Mouse (Mus musculus) CH12.LX (cell line): ENCODE measurements around the gene Nr1i3. TPM values are rescaled to one million over a fixed set of nuclear protein-coding genes. Genes with fewer than 3 reads are reported as not detected.

Experiments
- DNase-seq: peaks from one replicate; pipeline ENCODE4 v3.0.0-alpha.2; 2013; ENCODE audit errors: extremely low read depth
- H3K27ac ChIP-seq: 2 replicates; pipeline ENCODE4 v1.5.1; 2012; ENCODE audit warnings: low read depth, mild to moderate bottlenecking, control low read depth, moderate library complexity; ENCODE audit not compliant: insufficient read depth
- H3K27me3 ChIP-seq: replicated peaks from 2 replicates; pipeline ENCODE3; 2012; ENCODE audit warnings: inconsistent platforms
- H3K36me3 ChIP-seq, 2 experiments: replicated peaks in 1 of 2; 2 replicates each; pipeline versions ENCODE3 to v1.6.1; 2012; ENCODE audit warnings: inconsistent platforms in 1 of 2, low read length in 1 of 2, mild to moderate bottlenecking in 1 of 2, mixed read lengths in 1 of 2, moderate library complexity in 1 of 2; ENCODE audit not compliant: control insufficient read depth in 1 of 2, insufficient read depth in 1 of 2
- H3K4me1 ChIP-seq, 2 experiments: 2 replicates each; pipeline ENCODE4 v1.6.1; 2012; ENCODE audit warnings: inconsistent platforms in 1 of 2, moderate library complexity in 1 of 2; ENCODE audit not compliant: insufficient read depth in 2 of 2, control insufficient read depth in 1 of 2
- H3K4me2 ChIP-seq: 2 replicates; pipeline ENCODE4 v1.6.1; 2012; ENCODE audit warnings: low read depth, mild to moderate bottlenecking, control low read depth; ENCODE audit not compliant: poor library complexity, insufficient read depth, severe bottlenecking
- H3K4me3 ChIP-seq, 3 experiments: fragments of 150-350 bp in 1 of 3; sonication (generic) in 1 of 3; replicated peaks in 1 of 3; 2 replicates each; pipeline versions ENCODE3 to v1.5.1; 2011 to 2012; ENCODE audit warnings: low read depth in 2 of 3, low read length in 2 of 3, mild to moderate bottlenecking in 2 of 3, moderate library complexity in 2 of 3, control low read depth in 1 of 3, improper control_type of control experiment in 1 of 3, inconsistent platforms in 1 of 3, mixed read lengths in 1 of 3; ENCODE audit not compliant: poor library complexity in 1 of 3
- H3K79me2 ChIP-seq: replicated peaks from 2 replicates; pipeline ENCODE4 v1.6.1; 2012; ENCODE audit warnings: mild to moderate bottlenecking, moderate library complexity; ENCODE audit not compliant: control insufficient read depth, poor library complexity, insufficient read depth, severe bottlenecking; ENCODE audit errors: extremely low read depth
- H3K9ac ChIP-seq: 2 replicates; pipeline ENCODE4 v1.6.1; 2012; ENCODE audit warnings: low read depth, mild to moderate bottlenecking, control low read depth, moderate library complexity; ENCODE audit not compliant: insufficient read depth
- H3K9me3 ChIP-seq: replicated peaks from 2 replicates; pipeline ENCODE3; 2012; ENCODE audit warnings: low read length, inconsistent platforms, mixed read lengths
- BHLHE40 ChIP-seq: IDR thresholded peaks from 2 replicates; pipeline ENCODE4 v1.6.1; 2011; ENCODE audit warnings: mild to moderate bottlenecking, low read depth, low read length, improper control_type of control experiment
- CTCF ChIP-seq, 2 experiments: IDR thresholded peaks in 1 of 2; conservative IDR thresholded peaks in 1 of 2; 2 replicates each; pipeline ENCODE4 v1.5.1; 2011 to 2012; ENCODE audit warnings: low read depth in 2 of 2, low read length in 2 of 2, improper control_type of control experiment in 1 of 2, inconsistent platforms in 1 of 2, mild to moderate bottlenecking in 1 of 2, moderate library complexity in 1 of 2
- E2F4 ChIP-seq: IDR thresholded peaks from 2 replicates; pipeline ENCODE4 v1.6.1; 2011; ENCODE audit warnings: low read depth, low read length, improper control_type of control experiment; ENCODE audit not compliant: insufficient replicate concordance
- ETS1 ChIP-seq: conservative IDR thresholded peaks from 2 replicates; pipeline ENCODE4 v1.6.1; 2012; ENCODE audit warnings: low read depth, mild to moderate bottlenecking, inconsistent platforms, low read length, improper control_type of control experiment, moderate library complexity
- GABPA ChIP-seq: IDR thresholded peaks from 2 replicates; pipeline ENCODE4 v1.6.1; 2012; ENCODE audit warnings: low read depth, low read length, improper control_type of control experiment, inconsistent platforms; ENCODE audit not compliant: insufficient replicate concordance
- HCFC1 ChIP-seq: IDR thresholded peaks from 2 replicates; pipeline ENCODE4 v1.6.1; 2012; ENCODE audit warnings: low read depth, mild to moderate bottlenecking, inconsistent platforms, low read length, improper control_type of control experiment
- IRF4 ChIP-seq: IDR thresholded peaks from 2 replicates; pipeline ENCODE4 v1.6.1; 2014; ENCODE audit warnings: low read depth, mild to moderate bottlenecking, inconsistent platforms, low read length, improper control_type of control experiment
- KAT2A ChIP-seq: IDR thresholded peaks from 2 replicates; pipeline ENCODE4 v1.6.1; 2012; ENCODE audit warnings: low read length, improper control_type of control experiment, inconsistent platforms; ENCODE audit not compliant: insufficient replicate concordance
- MAFK ChIP-seq: IDR thresholded peaks from 2 replicates; pipeline ENCODE4 v1.6.1; 2011; ENCODE audit warnings: low read length, improper control_type of control experiment; ENCODE audit not compliant: insufficient replicate concordance
- MAX ChIP-seq: IDR thresholded peaks from 2 replicates; pipeline ENCODE4 v1.6.1; 2011; ENCODE audit warnings: low read length, improper control_type of control experiment
- MAZ ChIP-seq: IDR thresholded peaks from 2 replicates; pipeline ENCODE4 v1.6.1; 2012; ENCODE audit warnings: low read depth, mild to moderate bottlenecking, inconsistent platforms, low read length, improper control_type of control experiment, moderate library complexity
- MEF2A ChIP-seq: IDR thresholded peaks from 2 replicates; pipeline ENCODE4 v1.6.1; 2014; ENCODE audit warnings: low read depth, mild to moderate bottlenecking, inconsistent platforms, low read length, improper control_type of control experiment, borderline replicate concordance
- MYC ChIP-seq: IDR thresholded peaks from 2 replicates; pipeline ENCODE4 v1.6.1; 2011; ENCODE audit warnings: low read depth, mild to moderate bottlenecking, improper control_type of control experiment, low read length
- NELFE ChIP-seq: IDR thresholded peaks from 2 replicates; pipeline ENCODE4 v1.6.1; 2011; ENCODE audit warnings: low read depth, low read length, improper control_type of control experiment
- NRF1 ChIP-seq: IDR thresholded peaks from 2 replicates; pipeline ENCODE4 v1.6.1; 2014; ENCODE audit warnings: low read depth, mild to moderate bottlenecking, inconsistent platforms, low read length, improper control_type of control experiment, moderate library complexity
- POLR2AphosphoS2 ChIP-seq: IDR thresholded peaks from 2 replicates; pipeline ENCODE4 v1.6.1; 2011; ENCODE audit warnings: low read depth, low read length, improper control_type of control experiment
- RCOR1 ChIP-seq: conservative IDR thresholded peaks from 2 replicates; pipeline ENCODE4 v1.6.1; 2012; ENCODE audit warnings: low read depth, mild to moderate bottlenecking, inconsistent platforms, low read length, improper control_type of control experiment
- TCF12 ChIP-seq: IDR thresholded peaks from 2 replicates; pipeline ENCODE4 v1.6.1; 2014; ENCODE audit warnings: low read depth, mild to moderate bottlenecking, inconsistent platforms, low read length, improper control_type of control experiment
- UBTF ChIP-seq: IDR thresholded peaks from 2 replicates; pipeline ENCODE4 v1.6.1; 2012; ENCODE audit warnings: low read depth, mild to moderate bottlenecking, inconsistent platforms, low read length, improper control_type of control experiment, moderate library complexity
- USF1 ChIP-seq: IDR thresholded peaks from 2 replicates; pipeline ENCODE4 v1.6.1; 2014; ENCODE audit warnings: low read depth, mild to moderate bottlenecking, inconsistent platforms, low read length, improper control_type of control experiment
- USF2 ChIP-seq: conservative IDR thresholded peaks from 2 replicates; pipeline ENCODE4 v1.6.1; 2011; ENCODE audit warnings: low read depth, low read length, improper control_type of control experiment
- ZC3H11A ChIP-seq: IDR thresholded peaks from 2 replicates; pipeline ENCODE4 v1.6.1; 2012; ENCODE audit warnings: low read depth, mild to moderate bottlenecking, inconsistent platforms, low read length, improper control_type of control experiment
- ZNF384 ChIP-seq: IDR thresholded peaks from 2 replicates; pipeline ENCODE4 v1.6.1; 2012; ENCODE audit warnings: low read depth, low read length, improper control_type of control experiment, inconsistent platforms
- dilution Hi-C: fragments of 300-500 bp; cut with MboI; formaldehyde crosslinking; loops from 2 replicates; pipeline ENCODE4 v1.14.3; 2020; ENCODE audit warnings: low sequenced_read_pairs; ENCODE audit not compliant: extremely low pct_unique_long_range_greater_than_20kb, extremely low pct_ligation_motif_present
- in situ Hi-C: fragments of 300-500 bp; cut with MboI; formaldehyde crosslinking; loops from 3 replicates; pipeline ENCODE4 v1.14.3; 2019; ENCODE audit warnings: low sequenced_read_pairs, low pct_ligation_motif_present, low pct_unique_long_range_greater_than_20kb, mixed read lengths
- polyA plus RNA-seq: library from polyadenylated mRNA; unstranded; fragments of >175 nt; gene quantifications from 2 replicates; pipeline ENCODE4 v1.2.1, GENCODE M21; 2012; ENCODE audit warnings: low read depth; ENCODE audit not compliant: insufficient read length
- total RNA-seq, 2 experiments: library from RNA; depleted of rRNA; stranded (reverse); fragments of 300-350 nt in 1 of 2; fragments of >200 nt in 1 of 2; gene quantifications; 2 replicates each; pipeline ENCODE4 v1.2.3; 2012 to 2014

Nr1i3 gene
- total and polyA plus RNA-seq, 3 experiments, result 0.23 to 1.2 TPM; not detected in 1

DNA sequence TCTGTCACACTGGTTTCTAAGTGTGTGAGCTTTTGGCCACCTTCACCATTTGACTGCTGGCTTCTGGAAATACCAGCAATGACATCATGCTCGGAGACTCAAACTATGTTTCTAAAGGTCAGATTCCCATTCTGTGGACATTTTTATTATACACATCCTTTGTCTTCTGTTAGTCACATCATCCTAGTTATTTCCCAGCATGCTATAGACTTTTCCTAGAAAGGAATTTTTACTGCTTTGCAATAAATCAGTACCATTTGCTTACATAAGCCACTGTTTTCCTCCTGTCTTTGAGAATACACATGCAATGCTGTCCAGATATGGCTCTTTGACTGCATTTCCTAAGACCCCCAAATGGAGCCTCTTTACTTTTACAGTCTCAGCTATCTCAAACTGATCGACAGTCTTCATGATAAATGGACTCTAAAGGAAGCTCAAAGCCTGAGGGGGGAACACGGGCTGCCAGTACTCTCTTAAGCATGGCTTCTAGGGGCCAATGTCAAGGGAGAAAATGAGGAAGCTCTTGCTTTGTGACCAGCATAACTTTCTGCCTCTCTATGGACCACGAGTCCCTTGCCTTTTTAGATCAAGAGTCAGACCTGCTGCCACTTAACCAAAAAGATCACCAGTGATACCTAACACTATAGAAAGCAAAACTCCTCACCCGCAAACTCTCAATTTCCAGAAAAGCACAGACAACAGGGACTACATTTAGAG lies 48.0 kb upstream of the Nr1i3 start:
- in situ Hi-C loops, result no loop called here

DNA sequence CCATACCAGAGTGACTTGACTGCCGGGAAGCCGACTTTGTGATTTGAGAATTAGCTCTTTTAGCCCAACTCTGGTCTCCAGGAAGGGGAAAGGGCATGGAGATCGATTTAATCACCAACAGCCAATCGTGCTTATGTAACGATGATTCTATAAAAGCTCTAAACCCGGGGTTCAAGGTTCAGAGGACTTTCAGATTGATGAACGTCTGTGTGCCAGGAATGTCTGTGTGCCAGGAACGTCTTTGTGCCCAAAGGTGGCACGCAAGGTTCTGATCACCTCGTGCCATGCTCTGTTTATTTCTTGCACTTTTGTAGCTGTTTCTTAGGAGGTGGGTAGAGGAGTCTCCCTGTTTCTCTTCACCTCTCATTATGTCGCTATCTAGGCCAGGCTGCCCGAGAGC lies 44.9 kb upstream of the Nr1i3 start:
- dilution Hi-C loops (no loop called here), in situ Hi-C loops (no loop called here)
- no peaks in the 10 kb centered on the region for H3K9me3 ChIP-seq
- H3K4me1 ChIP-seq, result no peaks in the 10 kb centered on the region; a peak in 1 of 4 replicates
- H3K27me3 ChIP-seq, result peaks cover 10% of the 10 kb centered on the region
- no peak overlapping the region for H3K9ac ChIP-seq
- H3K36me3 ChIP-seq, result no peaks in the 10 kb centered on the region
- DNase-seq, result no peak
- no peak overlapping the region for H3K27ac ChIP-seq
- H3K79me2 ChIP-seq, result no peaks in the 10 kb centered on the region
- no peak overlapping the region for H3K4me2 ChIP-seq
- TF ChIP-seq MAZ (no peak), ETS1 (no peak), GABPA (no peak), UBTF (no peak), ZNF384 (no peak), NRF1 (no peak), HCFC1 (no peak), RCOR1 (no peak), BHLHE40 (no peak), USF1 (no peak), MYC (no peak), TCF12 (no peak), MAX (no peak), NELFE (no peak), KAT2A (no peak)
- TF ChIP-seq, all 38 proteins: peak for 0
- no peak overlapping the region for H3K4me3 ChIP-seq

More for the DNA sequence above, 48.0 kb upstream of the Nr1i3 start:
- Histone ChIP-seq H3K4me2 (no peak overlapping the region), H3K27me3 (peaks cover 10% of the 10 kb centered on the region), H3K36me3 (no peaks in the 10 kb centered on the region), H3K9me3 (no peaks in the 10 kb centered on the region), H3K79me2 (no peaks in the 10 kb centered on the region), H3K9ac (no peak overlapping the region), H3K4me1 (no peaks in the 10 kb centered on the region; a peak in 1 of 4 replicates), H3K27ac (no peak overlapping the region), H3K4me3 (no peak overlapping the region)
- DNase-seq, result no peak
- dilution Hi-C loops, result no loop called here
- no peak for TF ChIP-seq MEF2A
- no peak for TF ChIP-seq USF2
- no peak for TF ChIP-seq POLR2AphosphoS2
- no peak for TF ChIP-seq NELFE
- TF ChIP-seq ZC3H11A, result no peak
- TF ChIP-seq HCFC1, result no peak
- TF ChIP-seq E2F4, result no peak
- TF ChIP-seq GABPA, result no peak
- no peak for TF ChIP-seq ZNF384
- no peak for TF ChIP-seq MAZ
- no peak for TF ChIP-seq CTCF (conservative IDR thresholded peaks at IDR 0.05 in 1 of 2, IDR thresholded peaks at IDR 0.05 in 1 of 2; ENCODE audit: low read depth in 2 of 2, low read length in 2 of 2)
- no peak for TF ChIP-seq ETS1
- TF ChIP-seq IRF4, result no peak
- no peak for TF ChIP-seq MAFK
- TF ChIP-seq KAT2A, result no peak
